Mouse (Mus musculus) liver, embryonic 13.5 days (tissue): ENCODE data around the gene Cipc. TPM values are rescaled to one million over a fixed set of nuclear protein-coding genes. Genes with fewer than 3 reads are reported as not detected.

ENCODE experiments used
- ATAC-seq: fragments of 200-750 bp; cut with Nextera tagmentation; 2 replicates; pipeline ENCODE4 v1.8.0; 2017; ENCODE audit warnings: low read depth, mild to moderate bottlenecking, moderate number of reproducible peaks, moderate library complexity
- DNase-seq: peaks from one replicate; pipeline ENCODE4 v3.0.0; 2022
- H3K27ac ChIP-seq: fragments of 300-500 bp; sonication (generic); 2 replicates; pipeline ENCODE4 v1.5.1; 2015; ENCODE audit warnings: moderate library complexity, mild to moderate bottlenecking, inconsistent platforms
- H3K27me3 ChIP-seq: fragments of 300-500 bp; sonication (generic); 2 replicates; pipeline ENCODE4 v1.6.1; 2015; ENCODE audit warnings: mild to moderate bottlenecking, inconsistent platforms
- H3K36me3 ChIP-seq: fragments of 300-500 bp; sonication (generic); 2 replicates; pipeline ENCODE4 v1.6.1; 2015; ENCODE audit warnings: mild to moderate bottlenecking, inconsistent platforms
- H3K4me1 ChIP-seq: fragments of 300-500 bp; sonication (generic); replicated peaks from 2 replicates; pipeline ENCODE4 v1.6.1; 2015; ENCODE audit warnings: inconsistent platforms
- H3K4me2 ChIP-seq: fragments of 300-500 bp; sonication (generic); 2 replicates; pipeline ENCODE4 v1.6.1; 2015; ENCODE audit warnings: inconsistent platforms, mild to moderate bottlenecking, moderate library complexity
- H3K4me3 ChIP-seq: fragments of 300-500 bp; sonication (generic); replicated peaks from 2 replicates; pipeline ENCODE4 v1.5.1; 2015; ENCODE audit warnings: mild to moderate bottlenecking, inconsistent platforms
- H3K9ac ChIP-seq: fragments of 300-500 bp; sonication (generic); 2 replicates; pipeline ENCODE4 v1.6.1; 2015; ENCODE audit warnings: mild to moderate bottlenecking, inconsistent platforms
- H3K9me3 ChIP-seq: fragments of 300-500 bp; sonication (generic); replicated peaks from 2 replicates; pipeline ENCODE4 v1.6.1; 2016; ENCODE audit warnings: inconsistent platforms
- WGBS: fragments of 180-500 bp; shearing (Covaris S2); methylation state at CpG from one replicate; pipeline ENCODE4 v1.1.7; 2015; ENCODE audit not compliant: insufficient replicate concordance; 5-methylcytosine and 5-hydroxymethylcytosine counted together
- polyA plus RNA-seq: library from polyadenylated mRNA; unstranded; fragments of >200 nt; fragmentation: Nextera tagmentation; extraction: Ambion mirVana; gene quantifications from 2 replicates; pipeline ENCODE4 v1.2.1, GENCODE M21; 2015

Cipc gene
- polyA plus RNA-seq, 1 experiment from 2014 or later: 11.6 TPM

DNA sequence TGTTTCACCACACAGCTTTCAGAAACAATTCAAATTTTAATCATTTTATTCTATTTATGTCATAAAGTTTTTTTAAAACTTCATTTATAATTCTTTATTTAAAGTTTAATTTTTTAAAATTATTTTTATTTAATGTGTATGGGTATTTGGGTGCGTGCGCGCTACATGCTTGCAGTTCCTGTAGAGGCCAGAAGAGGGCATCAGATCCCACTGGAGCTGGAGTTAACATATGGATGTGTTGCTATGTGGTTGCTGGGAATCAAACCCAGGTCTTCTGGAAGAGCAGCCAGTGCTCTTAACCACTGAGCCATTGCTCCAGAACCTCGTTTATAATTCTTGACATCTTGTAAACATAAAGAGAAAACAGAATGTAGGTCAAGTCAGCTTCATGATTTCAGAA lies 51.9 kb downstream of the Cipc start:
- no peaks in the 10 kb centered on the region for H3K4me1 ChIP-seq
- WGBS: 70% methylated on average over 4 of the region's 4 CpGs
- no peaks in the 10 kb centered on the region for H3K36me3 ChIP-seq
- no peaks in the 10 kb centered on the region for H3K9me3 ChIP-seq
- no peak overlapping the region for H3K27ac ChIP-seq
- ATAC-seq (no peak), DNase-seq (no peak)
- peaks cover 14% of the 10 kb centered on the region; the same call in 1 of the 2 replicates for H3K27me3 ChIP-seq
- H3K4me2 ChIP-seq: no peak overlapping the region
- no peak overlapping the region for H3K4me3 ChIP-seq
- H3K9ac ChIP-seq: no peak overlapping the region

DNA sequence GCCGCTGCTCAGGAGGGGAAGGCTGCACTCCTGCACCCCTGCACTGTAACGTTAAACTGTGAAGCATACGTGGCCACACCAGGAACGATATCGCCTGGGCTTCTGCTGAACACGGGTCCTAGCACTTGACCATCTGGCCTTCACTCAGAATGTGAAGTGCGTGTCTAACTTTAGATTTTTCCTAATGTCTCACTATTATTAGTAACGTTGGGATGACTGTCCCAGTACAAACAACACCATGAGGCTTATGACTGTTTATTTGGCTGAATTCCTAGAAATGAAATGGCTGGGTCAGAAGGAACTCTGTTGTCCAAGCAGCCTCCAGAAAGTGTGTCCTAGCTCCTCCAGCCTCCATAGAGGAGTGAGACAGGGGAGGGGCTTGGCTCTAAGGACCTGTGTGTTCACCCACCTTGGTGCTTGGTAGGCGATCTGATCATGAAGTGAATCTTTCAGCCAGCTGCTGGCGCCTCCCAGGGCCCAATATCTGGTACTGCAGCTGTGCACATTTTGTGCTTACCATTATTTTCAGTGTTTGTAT lies 52.5 kb downstream of the Cipc start:
- Histone ChIP-seq H3K9ac (no peak overlapping the region), H3K4me3 (no peak overlapping the region), H3K4me1 (no peaks in the 10 kb centered on the region), H3K4me2 (no peak overlapping the region), H3K9me3 (no peaks in the 10 kb centered on the region), H3K27ac (no peak overlapping the region), H3K27me3 (peaks cover 8% of the 10 kb centered on the region; the same call in 1 of the 2 replicates), H3K36me3 (no peaks in the 10 kb centered on the region)
- WGBS: 57% methylated on average over 10 of the region's 10 CpGs
- DNase-seq: no peak
- no peak for ATAC-seq

DNA sequence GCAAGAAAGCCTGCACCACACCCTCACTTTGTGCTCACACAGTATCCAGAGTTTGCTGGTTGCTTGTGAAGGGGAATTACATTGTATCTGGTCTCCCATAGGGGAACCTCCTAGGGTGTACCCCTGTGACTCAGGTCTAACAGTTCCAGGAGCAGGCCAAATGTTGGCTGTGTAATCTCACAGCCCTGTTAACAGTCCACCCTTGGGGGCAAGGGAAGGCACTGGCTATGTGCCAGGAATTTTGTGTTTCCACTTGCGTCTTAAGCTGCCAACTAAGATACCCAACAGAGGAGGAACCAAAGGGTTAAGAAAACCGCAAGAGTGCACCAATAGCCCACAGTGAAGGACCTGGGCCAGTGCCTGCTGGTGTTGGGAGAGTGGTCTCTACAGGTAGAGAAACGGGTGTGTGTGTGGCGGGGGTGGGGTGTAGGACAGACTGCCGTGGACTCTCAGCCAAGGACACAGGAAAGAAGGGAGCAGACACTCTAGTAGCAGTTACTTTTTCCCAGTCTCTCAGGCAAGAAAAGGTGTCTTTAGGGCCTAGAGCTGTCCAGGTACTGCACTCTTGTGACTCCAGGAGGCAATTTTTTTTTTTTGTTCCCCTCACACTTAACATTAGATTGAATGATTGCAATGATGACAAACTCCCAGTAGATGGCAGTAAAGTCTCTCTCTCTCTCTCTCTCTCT lies 53.5 kb downstream of the Cipc start:
- Histone ChIP-seq H3K9ac (no peak overlapping the region), H3K4me1 (no peaks in the 10 kb centered on the region), H3K9me3 (no peaks in the 10 kb centered on the region), H3K4me3 (no peak overlapping the region), H3K27me3 (0 out of 2 replicates have a peak, but pooled peaks cover 7% of the 10 kb centered on the region), H3K27ac (no peak overlapping the region), H3K36me3 (no peaks in the 10 kb centered on the region), H3K4me2 (no peak overlapping the region)
- DNase-seq (no peak), ATAC-seq (no peak)
- 55% methylated on average over 5 of the region's 5 CpGs for WGBS

DNA sequence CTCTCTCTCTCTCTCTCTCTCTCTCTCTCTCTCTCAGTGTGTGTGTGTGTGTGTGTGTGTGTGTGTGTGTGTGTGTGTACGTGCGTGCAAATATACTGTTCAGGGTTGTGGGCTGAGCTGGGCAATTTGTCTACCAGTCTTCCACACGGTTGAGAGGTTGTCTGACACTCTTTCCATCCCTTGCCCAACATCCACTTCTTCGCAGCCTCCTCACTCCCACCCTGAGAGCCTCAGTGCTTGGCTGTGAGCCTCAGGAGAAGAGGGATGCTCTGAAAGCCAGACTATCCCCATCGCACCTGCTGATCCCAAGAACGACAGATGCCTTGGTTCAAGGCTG lies 54.0 kb downstream of the Cipc start:
- no peaks in the 10 kb centered on the region for H3K9me3 ChIP-seq
- WGBS: 35% methylated on average over 6 of the region's 6 CpGs
- H3K4me3 ChIP-seq: no peak overlapping the region

DNA sequence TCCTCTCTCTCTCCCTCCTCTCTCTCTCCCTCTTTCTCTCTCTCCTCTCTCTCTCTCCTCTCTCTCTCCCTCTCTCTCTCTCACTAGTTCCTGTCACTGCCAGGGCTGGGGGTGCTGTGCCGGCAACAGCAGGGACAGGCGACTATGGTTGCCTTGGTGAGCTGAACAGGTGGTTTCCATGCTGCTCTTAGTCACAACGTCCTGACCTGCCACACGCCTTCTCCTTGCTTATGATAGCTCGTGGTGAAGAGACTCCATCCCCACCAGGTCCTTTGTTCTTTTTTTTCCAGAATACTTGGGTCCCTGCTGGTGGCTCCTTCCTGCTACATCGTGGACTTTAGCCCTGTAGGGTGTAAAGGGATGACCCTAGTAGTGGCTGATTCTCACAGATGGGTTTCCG lies 55.4 kb downstream of the Cipc start:
- ATAC-seq: no peak
- 0 out of 2 replicates have a peak, but pooled peaks cover 3% of the 10 kb centered on the region for H3K27me3 ChIP-seq
- H3K4me2 ChIP-seq: no peak overlapping the region
- no peaks in the 10 kb centered on the region for H3K36me3 ChIP-seq
- H3K4me1 ChIP-seq: no peaks in the 10 kb centered on the region
- 49% methylated on average over 7 of the region's 7 CpGs for WGBS
- DNase-seq: no peak
- H3K27ac ChIP-seq: no peak overlapping the region
- no peak overlapping the region for H3K4me3 ChIP-seq
- H3K9ac ChIP-seq: no peak overlapping the region
- no peaks in the 10 kb centered on the region for H3K9me3 ChIP-seq

More for the DNA sequence above, 54.0 kb downstream of the Cipc start:
- ATAC-seq: no peak
- no peak for DNase-seq
- Histone ChIP-seq H3K27me3 (0 out of 2 replicates have a peak, but pooled peaks cover 7% of the 10 kb centered on the region), H3K9ac (no peak overlapping the region), H3K27ac (no peak overlapping the region), H3K4me1 (no peaks in the 10 kb centered on the region), H3K36me3 (no peaks in the 10 kb centered on the region), H3K4me2 (no peak overlapping the region)

DNA sequence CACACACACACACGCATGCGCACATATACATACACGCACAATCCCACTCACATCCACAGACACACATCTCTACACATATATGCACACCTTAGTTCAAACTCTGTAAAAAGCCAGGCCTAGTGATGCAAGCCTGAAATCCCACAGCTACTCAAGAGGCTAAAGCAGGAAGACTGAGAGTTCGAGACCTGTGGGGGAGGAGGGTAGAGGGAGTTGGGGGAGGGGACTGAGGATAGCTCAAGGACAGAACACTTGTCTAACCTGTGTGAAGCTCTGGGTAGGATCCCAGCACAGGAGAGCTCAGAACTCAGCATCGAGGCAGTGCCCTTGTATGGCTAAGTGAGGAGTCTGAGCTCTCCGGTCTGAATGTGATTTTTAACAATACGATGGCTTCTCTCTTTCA lies 56.0 kb downstream of the Cipc start:
- Histone ChIP-seq H3K9me3 (no peaks in the 10 kb centered on the region), H3K4me2 (no peak overlapping the region), H3K4me3 (no peak overlapping the region), H3K27ac (no peak overlapping the region), H3K36me3 (no peaks in the 10 kb centered on the region), H3K27me3 (0 out of 2 replicates have a peak, but pooled peaks cover 3% of the 10 kb centered on the region), H3K4me1 (no peaks in the 10 kb centered on the region), H3K9ac (no peak overlapping the region)
- 63% methylated on average over 7 of the region's 7 CpGs for WGBS
- DNase-seq (no peak), ATAC-seq (no peak)

DNA sequence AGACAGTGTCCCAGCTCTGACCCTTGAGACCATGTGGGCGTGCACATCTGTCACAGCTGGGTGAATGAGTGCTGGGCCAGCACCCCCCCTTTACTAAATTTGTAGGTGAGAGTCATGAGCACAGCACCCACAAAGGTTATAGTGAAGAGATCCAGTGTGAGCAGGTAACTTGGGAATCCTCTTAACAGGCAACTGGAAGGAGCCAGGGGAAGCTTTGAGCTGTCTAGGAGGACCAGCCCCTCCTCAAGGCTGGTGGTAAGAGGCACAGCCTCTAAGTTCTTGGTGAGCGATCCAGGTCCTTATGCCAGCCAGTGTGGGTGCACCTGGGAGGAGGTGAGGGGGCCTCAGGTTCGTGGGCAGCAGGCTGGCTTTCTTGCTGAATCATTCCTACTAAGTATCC lies 56.8 kb downstream of the Cipc start:
- Histone ChIP-seq H3K36me3 (no peaks in the 10 kb centered on the region), H3K4me2 (no peak overlapping the region), H3K4me3 (no peak overlapping the region), H3K4me1 (no peaks in the 10 kb centered on the region), H3K27ac (no peak overlapping the region), H3K9ac (no peak overlapping the region), H3K9me3 (no peaks in the 10 kb centered on the region), H3K27me3 (0 out of 2 replicates have a peak, but pooled peaks cover 3% of the 10 kb centered on the region)
- 35% methylated on average over 3 of the region's 3 CpGs for WGBS
- DNase-seq: no peak
- ATAC-seq: no peak

DNA sequence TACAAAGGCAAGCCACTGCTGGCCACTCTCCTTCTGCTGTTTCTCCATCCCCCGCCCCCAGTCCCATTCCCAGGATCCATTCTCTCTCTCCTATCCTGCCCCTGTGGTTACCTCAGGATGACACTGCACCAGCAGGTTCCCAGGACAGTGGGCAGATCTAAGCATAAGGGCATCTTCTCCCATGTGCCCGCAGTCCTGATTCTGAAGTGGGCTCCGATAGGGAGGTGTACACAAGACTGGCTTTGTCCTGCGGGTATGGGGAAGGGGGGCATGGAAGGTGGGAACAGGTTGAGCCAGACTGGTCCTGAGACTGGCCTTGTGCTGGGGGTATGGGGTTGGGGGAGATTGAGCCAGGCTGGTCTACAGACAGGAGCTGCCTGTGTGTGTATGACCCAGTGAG lies 57.8 kb downstream of the Cipc start:
- WGBS: 56% methylated on average over 4 of the region's 4 CpGs
- Histone ChIP-seq H3K4me1 (no peaks in the 10 kb centered on the region), H3K4me2 (no peak overlapping the region), H3K9ac (no peak overlapping the region), H3K27me3 (0 out of 2 replicates have a peak, but pooled peaks cover 3% of the 10 kb centered on the region), H3K9me3 (no peaks in the 10 kb centered on the region), H3K36me3 (no peaks in the 10 kb centered on the region), H3K27ac (no peak overlapping the region), H3K4me3 (no peak overlapping the region)
- DNase-seq (no peak), ATAC-seq (no peak)

Other genes with a start within 250 kb of the Cipc start
- 1.1 and 1.6 TPM in 2 replicates for gene Angel1, start 220.6 kb upstream of the Cipc start, polyA plus RNA-seq
- gene Lrrc74a, start 212.7 kb upstream of the Cipc start, polyA plus RNA-seq: not detected in 2 replicates
- gene Irf2bpl, start 62.2 kb upstream of the Cipc start, polyA plus RNA-seq: 2.8 and 3.0 TPM in 2 replicates
- 0.03 TPM in 1 of 2 replicates, not detected in the other for gene Zdhhc22, start 43.4 kb downstream of the Cipc start, polyA plus RNA-seq
- not detected in 2 replicates for gene Tmem63c, start 74.3 kb downstream of the Cipc start, polyA plus RNA-seq
- 0.13 and 0.16 TPM in 2 replicates for gene Ngb, start 155.5 kb downstream of the Cipc start, polyA plus RNA-seq
- 61.1 and 67.2 TPM in 2 replicates for gene Gstz1, start 200.1 kb downstream of the Cipc start, polyA plus RNA-seq
- 3.8 and 4.9 TPM in 2 replicates for gene Pomt2, start 200.9 kb downstream of the Cipc start, polyA plus RNA-seq